Mouse (Mus musculus) spleen, postnatal 10 days (tissue): Measurements from ENCODE around the gene Tbc1d1.
"Not testable (repeated sequence)": the region's sequence is repeated elsewhere in the genome, so short reads cannot be mapped to it uniquely, and the experiment has no call there.

Source experiments
- DNase-seq, 2 experiments: peaks; one replicate each; pipeline ENCODE4 v3.0.0; 2021 to 2022; ENCODE audit warnings: low spot score in 2 of 2

Gene Tbc1d1

GRCm38 (mm10) chr5:64358639-64359584 lies 202.8 kb downstream of the Tbc1d1 start:
- DNase-seq, result no peak

GRCm38 (mm10) chr5:64360147-64360875 lies 204.2 kb downstream of the Tbc1d1 start:
- DNase-seq, result no peak

GRCm38 (mm10) chr5:64360876-64361268 lies 204.8 kb downstream of the Tbc1d1 start:
- DNase-seq, result not testable (repeated sequence)

GRCm38 (mm10) chr5:64363859-64364406 lies 207.8 kb downstream of the Tbc1d1 start:
- no peak for DNase-seq

GRCm38 (mm10) chr5:64364432-64365125 lies 208.5 kb downstream of the Tbc1d1 start:
- no peak for DNase-seq

- no peak for DNase-seq
Measured at GRCm38 (mm10) chr5:64365187-64366066, 209.3 kb downstream of the Tbc1d1 start.

- no peak for DNase-seq
Measured at GRCm38 (mm10) chr5:64366113-64366512, 210.0 kb downstream of the Tbc1d1 start.

GRCm38 (mm10) chr5:64367426-64367825 lies 211.3 kb downstream of the Tbc1d1 start:
- no peak for DNase-seq

GRCm38 (mm10) chr5:64371331-64371831 lies 215.3 kb downstream of the Tbc1d1 start:
- no peak for DNase-seq

GRCm38 (mm10) chr5:64372292-64372961 lies 216.3 kb downstream of the Tbc1d1 start:
- DNase-seq, result no peak

- DNase-seq, result no peak
Measured at GRCm38 (mm10) chr5:64373695-64374094, 217.6 kb downstream of the Tbc1d1 start.

GRCm38 (mm10) chr5:64375851-64376250 lies 219.7 kb downstream of the Tbc1d1 start:
- DNase-seq, result no peak

GRCm38 (mm10) chr5:64376466-64376865 lies 220.4 kb downstream of the Tbc1d1 start:
- no peak for DNase-seq

GRCm38 (mm10) chr5:64377705-64378104 lies 221.6 kb downstream of the Tbc1d1 start:
- DNase-seq, result no peak

- no peak for DNase-seq
Measured at GRCm38 (mm10) chr5:64378591-64379275, 222.6 kb downstream of the Tbc1d1 start.

GRCm38 (mm10) chr5:64379829-64380228 lies 223.7 kb downstream of the Tbc1d1 start:
- DNase-seq, result no peak

- peak; percentile 31 to 73 for DNase-seq
Measured at GRCm38 (mm10) chr5:64380698-64381375, 224.7 kb downstream of the Tbc1d1 start.

- no peak for DNase-seq
Measured at GRCm38 (mm10) chr5:64381538-64381937, 225.4 kb downstream of the Tbc1d1 start.
